Mouse (Mus musculus) kidney, adult 2 months (tissue): ENCODE results near the gene Msh4.

ENCODE experiments used
- CTCF ChIP-seq: fragments of 200-500 bp; conservative IDR thresholded peaks from 2 replicates; pipeline ENCODE4 v1.5.1; 2011; ENCODE audit warnings: low read depth, mild to moderate bottlenecking, control low read depth, low read length, moderate library complexity, mixed read lengths; ENCODE audit not compliant: insufficient read depth, insufficient read length
- POLR2A ChIP-seq: fragments of 200-500 bp; IDR thresholded peaks from one replicate; pipeline ENCODE4 v1.6.1; 2011; ENCODE audit warnings: low read depth, low read length, control low read depth

DNA sequence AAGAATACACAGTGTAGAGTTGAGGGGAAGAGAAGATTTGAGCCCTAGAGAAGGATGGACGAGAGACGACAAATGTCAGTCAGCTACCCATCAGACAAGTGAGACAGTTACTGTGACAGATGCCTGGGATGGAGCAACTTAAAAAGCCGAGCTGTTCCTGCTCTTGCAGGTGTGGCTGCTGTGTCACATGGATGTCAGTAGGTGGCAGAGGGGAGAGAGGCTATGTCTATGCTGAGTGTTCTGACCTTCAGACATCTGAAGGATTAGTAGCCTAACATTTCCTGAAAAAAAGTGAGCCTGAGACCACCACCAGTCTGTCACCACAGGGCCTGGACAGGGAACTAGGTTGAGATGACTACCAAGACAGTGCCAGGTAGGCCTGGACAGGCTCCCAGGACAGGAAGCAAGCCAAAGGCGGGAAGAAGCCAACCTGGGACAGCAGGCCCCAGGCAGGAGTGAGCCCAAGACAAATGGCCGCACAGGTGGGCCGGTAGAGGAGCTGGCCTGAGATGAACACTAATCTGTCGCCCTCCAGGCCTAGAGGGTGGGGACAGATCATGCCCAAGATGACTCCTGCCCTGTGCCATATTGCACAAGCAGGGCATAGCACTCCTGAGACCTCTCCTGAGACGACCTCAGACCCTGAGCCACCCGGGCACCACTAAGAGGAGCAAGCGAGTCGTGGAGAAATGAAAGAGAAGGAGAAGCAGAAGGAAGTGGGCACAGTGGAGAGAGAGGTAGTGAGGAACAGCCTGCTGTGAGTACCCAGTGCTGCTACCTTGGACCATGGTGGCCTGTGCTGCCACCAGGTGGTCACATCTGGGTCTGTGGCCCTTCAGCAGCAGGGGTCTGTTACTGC, 74.7 kb downstream of the Msh4 start:
- TF ChIP-seq CTCF (no peak; the same call in 1 of the 2 replicates), POLR2A (no peak)
